ENCODE assay signal across 8 mouse cellular contexts in the genomic region with DNA sequence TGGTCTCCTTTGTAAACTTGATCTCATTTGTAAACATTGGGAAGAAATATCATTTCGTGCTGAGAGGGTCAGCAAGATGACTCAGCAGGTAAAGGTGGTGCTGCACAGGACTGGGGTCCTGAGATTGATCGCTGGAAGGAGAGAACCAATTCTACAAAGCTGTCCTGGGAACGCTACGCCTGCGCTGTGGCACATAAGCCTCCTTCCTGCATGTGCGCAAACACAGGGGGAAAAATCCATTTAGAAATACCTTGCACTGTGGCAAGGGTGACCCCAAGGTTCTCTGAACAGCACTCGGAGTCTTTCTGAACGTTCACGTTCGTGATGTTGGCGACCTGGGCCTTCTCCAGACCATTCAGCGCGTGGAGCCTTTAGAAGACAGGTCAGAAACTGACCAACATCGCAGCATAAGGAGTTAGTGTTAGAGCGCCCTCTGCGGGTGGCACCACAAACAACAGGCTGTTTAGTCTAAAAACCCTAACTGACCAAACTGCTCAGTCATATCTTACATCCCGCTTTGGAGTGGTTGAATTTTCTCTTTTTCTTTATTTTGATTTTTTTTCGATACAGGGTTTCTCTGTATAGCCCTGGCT. TPM values are rescaled to one million over a fixed set of nuclear protein-coding genes. Genes with fewer than 3 reads are reported as not detected.
DNase-seq lines count a peak whose midpoint lies in the region; ATAC-seq and TF ChIP-seq lines count a peak whose summit lies in the region.

No protein-coding gene starts in this region.

- ATAC-seq in G1E (ENCODE audit: extremely low read depth, insufficient number of reproducible peaks, low FRiP score, poor library complexity, severe bottlenecking), result peak; percentile 34
- peak; percentile 47; the same call in 1 of the 2 replicates for ATAC-seq in forebrain, embryonic 16.5 days

- no peak for TF ChIP-seq POLR2A in lung, adult 2 months (IDR thresholded peaks at IDR 0.05; ENCODE audit: borderline replicate concordance, extremely low read depth, low read depth, low read length)
- TF ChIP-seq POLR2A in thymus, adult 2 months (IDR thresholded peaks at IDR 0.05; ENCODE audit: control insufficient read depth, extremely low read depth, insufficient read depth, low read length, poor library complexity), result no peak

- no peak overlapping the region for H3K9ac ChIP-seq in forebrain, embryonic 16.5 days (replicated peaks; ENCODE audit: low read depth, low read length)

- 30% methylated on average over 18 of the region's 18 CpGs for WGBS in forebrain, embryonic 16.5 days
- WGBS in lung, adult 2 months, result 27% methylated on average over 18 of the region's 18 CpGs
- WGBS in thymus, adult 2 months, result 32% methylated on average over 18 of the region's 18 CpGs

- H3K9me3 ChIP-seq in G1E (replicated peaks), result no peaks in the 10 kb centered on the region
- H3K9me3 ChIP-seq in forebrain, embryonic 16.5 days (ENCODE audit: control insufficient read depth, low read length), result no peaks in the 10 kb centered on the region

- H3K27me3 ChIP-seq in G1E (ENCODE audit: insufficient read depth, low read length), result no peaks in the 10 kb centered on the region
- H3K27me3 ChIP-seq in forebrain, embryonic 16.5 days (replicated peaks; ENCODE audit: control insufficient read depth, insufficient read depth, low read length), result no peaks in the 10 kb centered on the region
- no peaks in the 10 kb centered on the region for H3K27me3 ChIP-seq in thymus, adult 2 months (ENCODE audit: control insufficient read depth, insufficient read depth, low read length)

- H3K4me1 ChIP-seq in G1E (ENCODE audit: insufficient read depth, low read depth, low read length), result peaks cover 3% of the 10 kb centered on the region
- no peaks in the 10 kb centered on the region; the same call in 1 of the 2 replicates for H3K4me1 ChIP-seq in forebrain, embryonic 16.5 days (replicated peaks; ENCODE audit: control insufficient read depth, insufficient read depth, low read length)
- peaks cover 4% of the 10 kb centered on the region; the same call in 1 of the 2 replicates for H3K4me1 ChIP-seq in lung, adult 2 months (ENCODE audit: control insufficient read depth, insufficient read depth, low read length)
- H3K4me1 ChIP-seq in thymus, adult 2 months (replicated peaks; ENCODE audit: control insufficient read depth, insufficient read depth, low read length), result peaks cover 2% of the 10 kb centered on the region

- peak; percentile 30 for DNase-seq in G1E (ENCODE audit: low spot score)
- DNase-seq in cerebellum, adult 18-20 months, result peak; percentile 78 to 89
- DNase-seq in heart, postnatal 4 days, result peak; percentile 93
- DNase-seq in layer of hippocampus, adult 2 months (ENCODE audit: low spot score in 2 of 2), result peak; percentile 47 to 83
- peak; percentile 88 for DNase-seq in lung, adult 2 months
- DNase-seq in ovary, postnatal 14 days (ENCODE audit: low spot score), result peak; percentile 87
- peak; percentile 73 for DNase-seq in thymus, adult 2 months

- H3K4me3 ChIP-seq in G1E (ENCODE audit: low read depth, low read length), result no peak overlapping the region
- H3K4me3 ChIP-seq in forebrain, embryonic 16.5 days (replicated peaks; ENCODE audit: low read length), result no peak overlapping the region
- no peak overlapping the region for H3K4me3 ChIP-seq in layer of hippocampus, adult 2 months
- no peak overlapping the region for H3K4me3 ChIP-seq in lung, adult 2 months (replicated peaks; ENCODE audit: extremely low read depth, low read depth, low read length)
- no peak overlapping the region for H3K4me3 ChIP-seq in thymus, adult 2 months (ENCODE audit: control insufficient read depth, insufficient read depth, low read length)

- H3K4me2 ChIP-seq in forebrain, embryonic 16.5 days (ENCODE audit: low read length), result no peak overlapping the region

- peak; percentile 77 for TF ChIP-seq CTCF in G1E (IDR thresholded peaks at IDR 0.05; ENCODE audit: low read depth, low read length)
- peak; percentile 94 for TF ChIP-seq CTCF in layer of hippocampus, adult 2 months (conservative IDR thresholded peaks at IDR 0.05)
- TF ChIP-seq CTCF in lung, adult 2 months (IDR thresholded peaks at IDR 0.05; ENCODE audit: insufficient read depth, low read length), result peak; percentile 88
- peak; percentile 50; the same call in 1 of the 2 replicates for TF ChIP-seq CTCF in thymus, adult 2 months (IDR thresholded peaks at IDR 0.05; ENCODE audit: borderline replicate concordance, control insufficient read depth, extremely low read depth, insufficient read depth, low read length, poor library complexity)

- H3K27ac ChIP-seq in forebrain, embryonic 16.5 days (ENCODE audit: low read length), result no peak overlapping the region
- no peak overlapping the region for H3K27ac ChIP-seq in layer of hippocampus, adult 2 months
- no peak overlapping the region for H3K27ac ChIP-seq in thymus, adult 2 months (ENCODE audit: control insufficient read depth, insufficient read depth, low read length)

- no peaks in the 10 kb centered on the region for H3K36me3 ChIP-seq in G1E (replicated peaks)
- no peaks in the 10 kb centered on the region for H3K36me3 ChIP-seq in forebrain, embryonic 16.5 days (ENCODE audit: control insufficient read depth, insufficient read depth)
- no peaks in the 10 kb centered on the region for H3K36me3 ChIP-seq in thymus, adult 2 months (ENCODE audit: control insufficient read depth, insufficient read depth, low read length)

RNA-seq across cellular contexts. Expression of gene Rassf3, which starts 40.0 kb away (rescaled TPM):
- total RNA-seq in G1E (2014; fragmentation: Nextera tagmentation) (0.58 TPM in 1 of 2 replicates, not detected in the other), G1E (2017) (0.46 and 0.66 TPM in 2 replicates)
- polyA plus RNA-seq in G1E (2012), result 0.07 and 0.14 TPM in 2 replicates
- polyA plus RNA-seq in forebrain, embryonic 16.5 days (2015; fragmentation: Nextera tagmentation; extraction: Ambion mirVana), result 4.1 and 5.3 TPM in 2 replicates
- 10 to 100 TPM; 82.2 to 85.0 TPM for total RNA-seq in heart, postnatal 4 days (2021)
- total RNA-seq in layer of hippocampus, adult 2 months (2021), result 1 to 10 TPM; 8.8 to 9.3 TPM
- 66.7 and 97.0 TPM in 2 replicates for polyA plus RNA-seq in lung, adult 2 months (2012; rRNA removed)
- 12.9 and 15.5 TPM in 2 replicates for polyA plus RNA-seq in thymus, adult 2 months (2012; rRNA removed)

Comparison
In these comparisons a context has a peak if more than half of its experiments do, and no peak if none do; other contexts are left out.
1. DNase-seq: peak in every context shown above with its lines; median percentile 93 in heart, postnatal 4 days; 88 in lung, adult 2 months; 87 in ovary, postnatal 14 days; 84 in cerebellum, adult 18-20 months; 73 in thymus, adult 2 months; 65 in layer of hippocampus, adult 2 months; 30 in G1E.